Mouse (Mus musculus) liver, embryonic 14.5 days (tissue): ENCODE measurements at regions not wholly inside any gene's neighbourhood (a gene's known extent, or its start where the extent isn't known, plus 50 kb on each side); places are given as distances from the start of the nearest gene placed in this dataset.

Experiments used
- CTCF ChIP-seq: IDR thresholded peaks from 2 replicates; pipeline ENCODE4 v1.5.1; 2016; ENCODE audit warnings: antibody characterized with exemption, low read depth, control low read depth
- EP300 ChIP-seq: IDR thresholded peaks from 2 replicates; pipeline ENCODE4 v1.6.1; 2016; ENCODE audit warnings: antibody characterized with exemption, low read depth

DNA sequence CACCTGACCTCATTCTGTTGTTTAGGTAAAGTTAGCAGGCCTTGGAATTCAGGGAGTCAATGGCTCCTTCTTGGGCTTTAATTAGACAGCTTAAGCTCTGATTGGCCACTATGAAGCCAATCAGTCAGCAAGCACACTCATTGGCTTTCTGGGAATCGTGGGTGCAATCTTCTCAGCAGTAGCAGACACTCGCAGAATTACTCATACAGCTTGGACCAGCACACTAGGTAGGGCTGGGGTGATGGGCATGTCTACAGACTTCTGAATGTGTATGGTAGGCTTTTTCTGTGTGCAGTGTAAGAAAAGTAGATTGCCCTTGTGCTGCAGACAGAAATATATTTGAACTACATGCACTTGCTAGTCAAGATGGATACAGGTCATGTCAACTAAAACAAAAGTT lies 143.4 kb downstream of the Foxb1 start:
- TF ChIP-seq CTCF (no peak), EP300 (no peak)
